ENCODE assay signal across 19 mouse cellular contexts in genomic region chr5:61155390-61156225, GRCm38 (mm10).
DNase-seq lines count a peak whose midpoint lies in the region; ATAC-seq lines count a peak whose summit lies in the region.
"Had no signal": no experiment of that assay in that cellular context is flagged by ENCODE, and none has a peak within 500 bp of the region (broad histone marks: within the 10 kb centered on the region; RNA-seq: fewer than 3 reads in every experiment).

No protein-coding gene starts in this region.

- no peak for DNase-seq in intestine, embryonic 14.5 days (ENCODE audit: low spot score)
- DNase-seq in retina, embryonic 14.5 days (ENCODE audit: low spot score): peak; percentile 6
- DNase-seq in retina, postnatal 1 day: no peak
- DNase-seq in thymus, postnatal 4 days: no peak
- DNase-seq: adrenal gland, postnatal 25 days; cerebellum, adult 11-12 months; cerebellum, postnatal 36 days; gastrocnemius, adult 2 months; liver; right cerebral cortex, adult 18-20 months; thymus, adult 2 months had no signal

- no peak overlapping the region for H3K9ac ChIP-seq in intestine, embryonic 14.5 days (ENCODE audit: low read length)
- H3K9ac ChIP-seq in intestine, embryonic 15.5 days: no peak overlapping the region
- no peak overlapping the region for H3K9ac ChIP-seq in midbrain, embryonic 16.5 days (ENCODE audit: low read depth, low read length)
- H3K9ac ChIP-seq: hindbrain, embryonic 12.5 days had no signal

- no peaks in the 10 kb centered on the region for H3K36me3 ChIP-seq in intestine, embryonic 14.5 days (ENCODE audit: control insufficient read depth, insufficient read depth, low read length)
- no peaks in the 10 kb centered on the region for H3K36me3 ChIP-seq in intestine, embryonic 15.5 days
- H3K36me3 ChIP-seq in midbrain, embryonic 16.5 days (ENCODE audit: control insufficient read depth, insufficient read depth, low read length): no peaks in the 10 kb centered on the region
- H3K36me3 ChIP-seq: hindbrain, embryonic 12.5 days had no signal

- 83% methylated on average over 6 of the region's 6 CpGs for WGBS in intestine, embryonic 14.5 days
- 71% methylated on average over 6 of the region's 6 CpGs for WGBS in intestine, embryonic 15.5 days
- WGBS in midbrain, embryonic 16.5 days: 62% methylated on average over 6 of the region's 6 CpGs

- no peaks in the 10 kb centered on the region for H3K27me3 ChIP-seq in intestine, embryonic 14.5 days (replicated peaks; ENCODE audit: control insufficient read depth, insufficient read depth, low read length)
- no peaks in the 10 kb centered on the region for H3K27me3 ChIP-seq in intestine, embryonic 15.5 days (replicated peaks)
- no peaks in the 10 kb centered on the region for H3K27me3 ChIP-seq in midbrain, embryonic 16.5 days (ENCODE audit: control insufficient read depth, insufficient read depth, low read depth, low read length)
- H3K27me3 ChIP-seq: hindbrain, embryonic 12.5 days had no signal

- peak overlapping the region; percentile 51; the same call in 1 of the 2 replicates for H3K27ac ChIP-seq in intestine, embryonic 14.5 days (ENCODE audit: low read depth)
- H3K27ac ChIP-seq in intestine, embryonic 15.5 days: no peak overlapping the region
- H3K27ac ChIP-seq in midbrain, embryonic 16.5 days (ENCODE audit: low read length): peak overlapping the region; percentile 53; the same call in 1 of the 2 replicates
- H3K27ac ChIP-seq: gastrocnemius, adult 2 months; hindbrain, embryonic 12.5 days; kidney, postnatal 0 days; macrophage had no signal

- H3K4me2 ChIP-seq in intestine, embryonic 14.5 days (ENCODE audit: low read length): peak overlapping the region; percentile 1; the same call in 1 of the 2 replicates
- no peak overlapping the region for H3K4me2 ChIP-seq in intestine, embryonic 15.5 days (replicated peaks)
- peak overlapping the region; percentile 18 for H3K4me2 ChIP-seq in midbrain, embryonic 16.5 days (ENCODE audit: low read length)
- H3K4me2 ChIP-seq: heart, embryonic 11.5 days; hindbrain, embryonic 12.5 days had no signal

- H3K4me1 ChIP-seq in intestine, embryonic 14.5 days (replicated peaks; ENCODE audit: control insufficient read depth, insufficient read depth, low read length): no peaks in the 10 kb centered on the region
- no peaks in the 10 kb centered on the region for H3K4me1 ChIP-seq in intestine, embryonic 15.5 days (replicated peaks)
- H3K4me1 ChIP-seq in midbrain, embryonic 16.5 days (ENCODE audit: control insufficient read depth, insufficient read depth, low read length): peaks cover 3% of the 10 kb centered on the region
- H3K4me1 ChIP-seq: hindbrain, embryonic 12.5 days had no signal

- ATAC-seq in intestine, embryonic 14.5 days (replicated peaks; ENCODE audit: low FRiP score, low TSS enrichment, low read depth): no peak
- ATAC-seq in intestine, embryonic 15.5 days: no peak
- peak; percentile 76 for ATAC-seq in midbrain, embryonic 16.5 days
- no peak for ATAC-seq in inflammation-experienced regulatory T-cells, adult 6 months
- ATAC-seq: forebrain, embryonic 16.5 days had no signal

- H3K9me3 ChIP-seq in intestine, embryonic 14.5 days (ENCODE audit: control insufficient read depth, low read length): no peaks in the 10 kb centered on the region
- H3K9me3 ChIP-seq in intestine, embryonic 15.5 days: no peaks in the 10 kb centered on the region
- H3K9me3 ChIP-seq in midbrain, embryonic 16.5 days (replicated peaks; ENCODE audit: control insufficient read depth, low read length, poor library complexity, severe bottlenecking): no peaks in the 10 kb centered on the region
- H3K9me3 ChIP-seq: hindbrain, embryonic 12.5 days had no signal

- H3K4me3 ChIP-seq in intestine, embryonic 14.5 days (ENCODE audit: low read depth, low read length): no peak overlapping the region
- no peak overlapping the region for H3K4me3 ChIP-seq in intestine, embryonic 15.5 days (replicated peaks)
- no peak overlapping the region for H3K4me3 ChIP-seq in midbrain, embryonic 16.5 days (ENCODE audit: low read depth, low read length)
- H3K4me3 ChIP-seq: gastrocnemius, adult 2 months; hindbrain, embryonic 12.5 days had no signal
